Mouse (Mus musculus) left cerebral cortex, postnatal 25 days (tissue): ENCODE data around the gene Usp15. TPM values are rescaled to one million over a fixed set of nuclear protein-coding genes. Genes with fewer than 3 reads are reported as not detected.

ENCODE experiments used
- DNase-seq, 2 experiments: peaks; one replicate each; pipeline ENCODE4 v3.0.0; 2022; ENCODE audit warnings: low spot score in 2 of 2, mixed read lengths in 1 of 2
- intact Hi-C: fragments of 180-260 bp; cut with DNase I; formaldehyde crosslinking; loops from one replicate; pipeline ENCODE4 v1.15.1; 2025
- total RNA-seq, 2 experiments: library from RNA; stranded (reverse); gene quantifications; 2 replicates each; pipeline ENCODE4 v1.2.3; 2021

Usp15 gene
- total RNA-seq, 2 experiments from 2014 or later: 107 to 108 TPM

- no peak for DNase-seq
- intact Hi-C loops: no loop called here
Measured at GRCm38 (mm10) chr10:123112787-123113168, 84.0 kb downstream of the Usp15 start.

GRCm38 (mm10) chr10:123112056-123112786 lies 84.6 kb downstream of the Usp15 start:
- DNase-seq: no peak
- intact Hi-C loops: no loop called here

GRCm38 (mm10) chr10:123110548-123110947 lies 86.2 kb downstream of the Usp15 start:
- intact Hi-C loops: no loop called here
- DNase-seq: peak in 1 of 2 experiments; percentile 22

GRCm38 (mm10) chr10:123108527-123108926 lies 88.3 kb downstream of the Usp15 start:
- intact Hi-C loops: no loop called here
- no peak for DNase-seq

GRCm38 (mm10) chr10:123108121-123108520 lies 88.7 kb downstream of the Usp15 start:
- intact Hi-C loops: no loop called here
- DNase-seq: no peak

GRCm38 (mm10) chr10:123101303-123101702 lies 95.5 kb downstream of the Usp15 start:
- intact Hi-C loops: no loop called here
- DNase-seq: no peak

GRCm38 (mm10) chr10:123100584-123100983 lies 96.2 kb downstream of the Usp15 start:
- intact Hi-C loops: no loop called here
- DNase-seq: no peak

- no peak for DNase-seq
- intact Hi-C loops: loop anchor here (5.0 to 10.0 kb wide), 3 partner anchors 37 to 540 kb away; no protein-coding TSS in a partner anchor
Measured at GRCm38 (mm10) chr10:123094504-123094903, 102.3 kb downstream of the Usp15 start.

GRCm38 (mm10) chr10:123092577-123092976 lies 104.2 kb downstream of the Usp15 start:
- no peak for DNase-seq
- intact Hi-C loops: loop anchor here (5.0 to 10.0 kb wide), 3 partner anchors 35 to 538 kb away; no protein-coding TSS in a partner anchor

DNA sequence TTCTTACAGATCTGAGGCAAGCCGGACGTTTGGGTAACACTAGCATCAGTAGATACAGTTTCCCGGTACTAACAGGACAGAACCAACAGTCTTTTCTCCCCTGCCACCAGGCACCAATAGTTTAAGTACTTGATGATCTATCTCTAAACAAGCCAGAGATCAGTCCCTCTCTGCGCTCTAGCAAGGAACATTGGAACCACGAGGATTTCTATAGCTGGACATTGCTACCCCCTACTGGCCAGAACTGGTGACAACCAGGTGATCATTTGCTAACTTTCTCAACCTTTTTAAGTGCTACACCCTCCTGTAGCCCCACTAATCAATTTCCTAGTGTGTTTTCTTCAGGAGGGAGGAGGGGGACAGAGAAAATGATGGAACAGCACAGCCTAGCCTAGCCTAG lies 105.1 kb downstream of the Usp15 start:
- intact Hi-C loops: loop anchor here (5.0 to 10.0 kb wide), 3 partner anchors 34 to 537 kb away; no protein-coding TSS in a partner anchor
- DNase-seq: peak; percentile 39 to 59

DNA sequence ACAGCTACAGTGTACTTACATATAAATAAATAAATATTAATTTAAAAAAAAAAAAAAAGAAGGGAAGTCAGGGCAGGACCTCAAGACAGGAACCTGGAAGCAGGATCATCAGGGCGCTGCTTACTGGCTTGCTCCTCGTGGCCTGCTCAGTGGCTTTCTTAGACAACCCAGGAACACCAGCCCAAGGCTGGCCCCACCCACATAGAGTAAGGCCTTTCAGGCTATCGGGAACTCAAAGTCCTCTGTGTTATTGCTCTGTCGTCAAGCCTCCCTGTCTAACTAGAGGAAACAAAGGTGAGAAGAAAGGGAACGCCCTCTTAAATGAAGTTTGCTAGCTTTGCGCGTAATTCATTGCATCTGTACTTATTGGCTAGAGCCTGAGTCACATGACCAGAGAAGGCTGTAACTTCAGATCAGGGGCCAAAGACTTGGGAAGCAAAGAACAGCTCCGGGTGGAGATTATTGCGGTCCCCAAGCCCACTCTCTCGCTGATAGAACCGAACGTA lies 107.3 kb downstream of the Usp15 start:
- intact Hi-C loops: loop anchor here (5.0 kb wide), 1 partner anchor 47 kb away; no protein-coding TSS in a partner anchor
- DNase-seq: no peak

DNA sequence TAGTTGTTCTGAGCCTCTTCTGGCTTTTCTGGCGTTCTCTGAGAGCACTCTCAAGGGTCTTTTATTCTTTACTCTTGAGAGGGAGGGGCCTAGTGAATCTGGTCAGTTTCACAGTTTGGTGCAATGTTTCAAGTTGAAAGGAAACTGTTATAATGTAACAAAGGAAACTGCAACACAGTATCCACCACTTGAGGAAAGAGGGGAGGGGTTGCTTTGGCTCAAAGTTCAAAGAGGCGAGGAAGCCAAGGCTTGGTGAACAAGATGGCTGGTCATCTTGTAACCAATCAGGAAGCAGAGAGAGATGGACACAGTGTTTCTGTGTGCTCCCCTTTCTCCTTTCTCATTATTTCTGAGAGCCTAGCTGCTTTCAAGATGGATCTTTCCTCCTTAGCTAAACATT lies 109.9 kb downstream of the Usp15 start:
- DNase-seq: no peak
- intact Hi-C loops: loop anchor here (5.0 kb wide), 1 partner anchor 45 kb away; no protein-coding TSS in a partner anchor

DNA sequence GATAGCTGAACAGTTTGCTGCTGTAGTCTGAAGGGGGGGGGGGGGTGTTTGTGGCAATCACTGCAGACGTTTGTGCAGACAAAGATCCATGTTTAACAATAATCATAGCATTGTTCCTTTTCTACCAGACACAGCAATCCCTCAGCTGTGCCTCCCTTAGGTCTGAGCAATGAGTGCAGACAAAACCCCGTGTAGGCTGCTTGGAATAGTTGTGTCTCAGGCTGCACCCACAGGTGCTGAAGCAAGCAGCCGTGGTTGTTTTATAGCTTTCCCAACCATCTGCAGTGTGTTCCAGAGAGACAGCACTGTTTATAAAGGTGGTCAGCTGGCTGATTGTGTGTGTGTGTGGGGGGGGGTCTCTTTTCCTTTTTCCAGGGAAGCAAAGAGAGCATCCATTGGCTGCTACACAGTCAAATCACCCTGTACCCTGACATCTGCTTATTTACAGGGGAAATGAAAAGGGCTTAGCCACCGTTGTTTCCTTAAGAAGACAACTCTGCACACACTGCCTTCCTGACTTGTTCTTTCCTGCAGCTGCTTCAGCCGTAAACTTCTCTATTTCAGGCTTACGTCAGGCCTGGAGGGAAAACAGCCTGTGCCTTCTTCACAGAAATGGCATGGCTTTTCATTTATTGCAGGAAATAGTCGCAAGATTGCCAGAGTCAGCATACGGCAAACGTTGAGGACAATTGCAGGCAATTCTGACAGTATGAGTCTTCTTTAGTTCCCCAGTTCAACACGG lies 111.7 kb downstream of the Usp15 start:
- intact Hi-C loops: loop anchor here (5.0 kb wide), 1 partner anchor 43 kb away; no protein-coding TSS in a partner anchor
- DNase-seq: peak in 1 of 2 experiments; percentile 16

DNA sequence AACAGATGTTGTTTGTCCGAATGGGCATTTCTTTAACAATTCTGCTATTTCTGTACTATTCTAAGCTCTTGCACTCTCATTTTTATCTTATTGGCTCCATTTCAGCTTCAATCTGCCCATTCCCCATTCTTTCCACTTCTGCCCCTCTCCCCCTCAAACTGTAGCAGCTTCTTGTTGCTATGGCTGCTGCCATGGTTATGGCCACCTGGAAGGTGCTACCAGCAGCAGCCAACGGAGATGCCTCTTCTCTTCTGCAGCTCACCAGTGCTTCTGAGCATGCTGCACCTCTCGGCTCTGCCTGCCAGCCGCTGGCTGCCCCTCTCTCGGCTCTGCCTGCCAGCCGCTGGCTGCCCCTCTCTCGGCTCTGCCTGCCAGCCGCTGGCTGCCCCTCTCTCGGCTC lies 112.5 kb downstream of the Usp15 start:
- intact Hi-C loops: no loop called here
- DNase-seq: no peak

GRCm38 (mm10) chr10:123076245-123077023 lies 120.4 kb downstream of the Usp15 start, which contains the start of gene Mon2:
Gene Mon2, minus strand, starts transcription at chr10:123076505.
- peak; percentile 98 for DNase-seq
- intact Hi-C loops: no loop called here

DNA sequence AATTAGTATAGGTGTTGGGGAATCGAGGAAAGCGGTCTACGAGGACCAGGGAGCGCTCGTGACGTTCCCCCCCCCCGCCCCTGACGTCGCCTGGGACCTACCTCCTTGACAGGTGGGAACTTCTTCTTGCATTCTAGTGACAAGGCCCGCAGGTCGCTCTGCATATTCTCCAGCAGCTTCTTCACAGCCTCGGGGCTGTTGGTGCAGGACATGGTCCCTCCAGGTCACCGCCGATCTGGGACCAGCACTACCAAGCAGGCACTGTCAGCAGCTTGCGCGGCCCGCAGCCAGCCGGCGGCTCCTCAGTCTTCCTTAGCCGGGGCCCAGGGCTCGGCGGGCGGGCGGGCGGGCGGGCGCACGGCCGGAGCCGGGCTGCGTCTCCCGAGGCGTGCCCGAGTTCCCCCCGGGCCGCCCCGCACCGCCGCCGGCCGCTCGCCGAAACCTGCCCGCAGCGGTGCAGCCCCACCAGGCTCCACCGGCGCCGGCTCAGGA lies 121.0 kb downstream of the Usp15 start:
- DNase-seq: no peak
- intact Hi-C loops: no loop called here

- intact Hi-C loops: no loop called here
- no peak for DNase-seq
Measured at GRCm38 (mm10) chr10:123071997-123072396, 124.8 kb downstream of the Usp15 start.

- intact Hi-C loops: no loop called here
- no peak for DNase-seq
Measured at GRCm38 (mm10) chr10:123063021-123063420, 133.8 kb downstream of the Usp15 start.

- intact Hi-C loops: no loop called here
- peak in 1 of 2 experiments; percentile 41 for DNase-seq
Measured at GRCm38 (mm10) chr10:123060831-123061230, 136.0 kb downstream of the Usp15 start.
